Mouse (Mus musculus): ENCODE measurements around the gene Dis3l. TPM values are rescaled to one million over a fixed set of nuclear protein-coding genes. Genes with fewer than 3 reads are reported as not detected.

Dis3l gene
- total and polyA plus RNA-seq, 2 experiments from 2014 or later, result 11.8 to 12.9 TPM

- Histone ChIP-seq H3K27ac (ENCODE audit: low read depth) (peak overlapping the region; percentile 99; the same call in 1 of the 2 replicates), H3K36me3 (replicated peaks; ENCODE audit: control insufficient read depth, insufficient read depth, low read length) (peaks cover 10% of the 10 kb centered on the region; the same call in 1 of the 2 replicates), H3K9ac (replicated peaks; ENCODE audit: low read depth, low read length) (peak overlapping the region; percentile 85; the same call in 1 of the 2 replicates), H3K4me1 (ENCODE audit: control insufficient read depth, insufficient read depth) (peaks cover 10% of the 10 kb centered on the region; the same call in 1 of the 2 replicates), H3K4me2 (ENCODE audit: low read depth, low read length) (peak overlapping the region; percentile 86), H3K4me3 (ENCODE audit: low read depth, low read length) (no peak overlapping the region), H3K27me3 (ENCODE audit: control insufficient read depth, insufficient read depth, low read length) (no peaks in the 10 kb centered on the region), H3K9me3 (replicated peaks; ENCODE audit: control insufficient read depth, low read length) (no peaks in the 10 kb centered on the region)
- no peak for DNase-seq (ENCODE audit: low spot score)
- ATAC-seq (ENCODE audit: insufficient read depth, low read depth), result no peak
- 87% methylated on average over 8 of the region's 8 CpGs for WGBS
- TF ChIP-seq EP300 (IDR thresholded peaks at IDR 0.05; ENCODE audit: low read depth) (no peak), CTCF (IDR thresholded peaks at IDR 0.05; ENCODE audit: low read depth) (no peak)
Measured at GRCm38 (mm10) chr9:64341671-64342070, 583 bp upstream of the Dis3l start.

GRCm38 (mm10) chr9:64340351-64341253, 486 bp downstream of the Dis3l start:
- no peaks in the 10 kb centered on the region for H3K27me3 ChIP-seq (ENCODE audit: control insufficient read depth, insufficient read depth, low read length)
- H3K4me2 ChIP-seq (ENCODE audit: low read depth, low read length), result peak overlapping the region; percentile 86
- H3K9ac ChIP-seq (replicated peaks; ENCODE audit: low read depth, low read length), result peak overlapping the region; percentile 85
- H3K9me3 ChIP-seq (replicated peaks; ENCODE audit: control insufficient read depth, low read length), result no peaks in the 10 kb centered on the region
- under 1% methylated on average over 85 of the region's 85 CpGs for WGBS
- DNase-seq (ENCODE audit: low spot score) (peak; percentile 83), ATAC-seq (ENCODE audit: insufficient read depth, low read depth) (peak; percentile 92)
- peak overlapping the region; percentile 99 for H3K27ac ChIP-seq (ENCODE audit: low read depth)
- peaks cover 21% of the 10 kb centered on the region for H3K36me3 ChIP-seq (replicated peaks; ENCODE audit: control insufficient read depth, insufficient read depth, low read length)
- H3K4me3 ChIP-seq (ENCODE audit: low read depth, low read length), result peak overlapping the region; percentile 65
- H3K4me1 ChIP-seq (ENCODE audit: control insufficient read depth, insufficient read depth), result peaks cover 10% of the 10 kb centered on the region; the same call in 1 of the 2 replicates
- TF ChIP-seq EP300 (IDR thresholded peaks at IDR 0.05; ENCODE audit: low read depth), result no peak
- no peak; the same call in 1 of the 2 replicates for TF ChIP-seq CTCF (IDR thresholded peaks at IDR 0.05; ENCODE audit: low read depth)

GRCm38 (mm10) chr9:64339361-64339760, 1.7 kb downstream of the Dis3l start:
- H3K27ac ChIP-seq (ENCODE audit: low read depth), result peak overlapping the region; percentile 99
- no peaks in the 10 kb centered on the region for H3K27me3 ChIP-seq (ENCODE audit: control insufficient read depth, insufficient read depth, low read length)
- no peak for TF ChIP-seq EP300 (IDR thresholded peaks at IDR 0.05; ENCODE audit: low read depth)
- no peak for TF ChIP-seq CTCF (IDR thresholded peaks at IDR 0.05; ENCODE audit: low read depth)
- H3K9me3 ChIP-seq (replicated peaks; ENCODE audit: control insufficient read depth, low read length), result no peaks in the 10 kb centered on the region
- H3K4me3 ChIP-seq (ENCODE audit: low read depth, low read length), result peak overlapping the region; percentile 65
- WGBS, result 40% methylated on average over 8 of the region's 8 CpGs
- H3K9ac ChIP-seq (replicated peaks; ENCODE audit: low read depth, low read length), result no peak overlapping the region
- peak overlapping the region; percentile 86 for H3K4me2 ChIP-seq (ENCODE audit: low read depth, low read length)
- H3K36me3 ChIP-seq (replicated peaks; ENCODE audit: control insufficient read depth, insufficient read depth, low read length), result peaks cover 22% of the 10 kb centered on the region
- DNase-seq (ENCODE audit: low spot score) (no peak), ATAC-seq (ENCODE audit: insufficient read depth, low read depth) (no peak)
- peaks cover 10% of the 10 kb centered on the region; the same call in 1 of the 2 replicates for H3K4me1 ChIP-seq (ENCODE audit: control insufficient read depth, insufficient read depth)

GRCm38 (mm10) chr9:64335825-64336224, 5.3 kb downstream of the Dis3l start:
- peaks cover 22% of the 10 kb centered on the region for H3K36me3 ChIP-seq (replicated peaks; ENCODE audit: control insufficient read depth, insufficient read depth, low read length)
- H3K9me3 ChIP-seq (replicated peaks; ENCODE audit: control insufficient read depth, low read length), result no peaks in the 10 kb centered on the region
- peaks cover 10% of the 10 kb centered on the region; the same call in 1 of the 2 replicates for H3K4me1 ChIP-seq (ENCODE audit: control insufficient read depth, insufficient read depth)
- no peaks in the 10 kb centered on the region for H3K27me3 ChIP-seq (ENCODE audit: control insufficient read depth, insufficient read depth, low read length)
- DNase-seq (ENCODE audit: low spot score) (no peak), ATAC-seq (ENCODE audit: insufficient read depth, low read depth) (no peak)
- no peak for TF ChIP-seq EP300 (IDR thresholded peaks at IDR 0.05; ENCODE audit: low read depth)
- no peak for TF ChIP-seq CTCF (IDR thresholded peaks at IDR 0.05; ENCODE audit: low read depth)
- WGBS, result 86% methylated on average over 6 of the region's 6 CpGs
- H3K4me3 ChIP-seq (ENCODE audit: low read depth, low read length), result no peak overlapping the region
- H3K9ac ChIP-seq (replicated peaks; ENCODE audit: low read depth, low read length), result no peak overlapping the region
- no peak overlapping the region for H3K27ac ChIP-seq (ENCODE audit: low read depth)
- H3K4me2 ChIP-seq (ENCODE audit: low read depth, low read length), result no peak overlapping the region

- H3K4me3 ChIP-seq (ENCODE audit: low read depth, low read length), result no peak overlapping the region
- H3K27ac ChIP-seq (ENCODE audit: low read depth), result no peak overlapping the region
- no peaks in the 10 kb centered on the region for H3K9me3 ChIP-seq (replicated peaks; ENCODE audit: control insufficient read depth, low read length)
- ATAC-seq (ENCODE audit: insufficient read depth, low read depth) (no peak), DNase-seq (ENCODE audit: low spot score) (no peak)
- no peaks in the 10 kb centered on the region for H3K27me3 ChIP-seq (ENCODE audit: control insufficient read depth, insufficient read depth, low read length)
- no peak overlapping the region for H3K9ac ChIP-seq (replicated peaks; ENCODE audit: low read depth, low read length)
- 93% methylated on average over 7 of the region's 7 CpGs for WGBS
- peaks cover 85% of the 10 kb centered on the region for H3K36me3 ChIP-seq (replicated peaks; ENCODE audit: control insufficient read depth, insufficient read depth, low read length)
- H3K4me2 ChIP-seq (ENCODE audit: low read depth, low read length), result no peak overlapping the region
- TF ChIP-seq CTCF (IDR thresholded peaks at IDR 0.05; ENCODE audit: low read depth) (no peak), EP300 (IDR thresholded peaks at IDR 0.05; ENCODE audit: low read depth) (no peak)
- no peaks in the 10 kb centered on the region for H3K4me1 ChIP-seq (ENCODE audit: control insufficient read depth, insufficient read depth)
Measured at GRCm38 (mm10) chr9:64323976-64324375, 17.1 kb downstream of the Dis3l start.

Measured in heart, postnatal 0 days (tissue).